Mouse (Mus musculus) natural killer cell, adult 2 months (primary cell): ENCODE results near the gene Cdk5rap3.

ENCODE experiments used
- DNase-seq, 2 experiments: peaks; one replicate each; pipeline ENCODE4 v3.0.0; 2022; ENCODE audit warnings: low spot score in 2 of 2

The Cdk5rap3 gene

GRCm38 (mm10) chr11:96895886-96896285 lies 20.4 kb downstream of the Cdk5rap3 start:
- no peak for DNase-seq

GRCm38 (mm10) chr11:96893203-96893842 lies 23.0 kb downstream of the Cdk5rap3 start:
- no peak for DNase-seq

DNA sequence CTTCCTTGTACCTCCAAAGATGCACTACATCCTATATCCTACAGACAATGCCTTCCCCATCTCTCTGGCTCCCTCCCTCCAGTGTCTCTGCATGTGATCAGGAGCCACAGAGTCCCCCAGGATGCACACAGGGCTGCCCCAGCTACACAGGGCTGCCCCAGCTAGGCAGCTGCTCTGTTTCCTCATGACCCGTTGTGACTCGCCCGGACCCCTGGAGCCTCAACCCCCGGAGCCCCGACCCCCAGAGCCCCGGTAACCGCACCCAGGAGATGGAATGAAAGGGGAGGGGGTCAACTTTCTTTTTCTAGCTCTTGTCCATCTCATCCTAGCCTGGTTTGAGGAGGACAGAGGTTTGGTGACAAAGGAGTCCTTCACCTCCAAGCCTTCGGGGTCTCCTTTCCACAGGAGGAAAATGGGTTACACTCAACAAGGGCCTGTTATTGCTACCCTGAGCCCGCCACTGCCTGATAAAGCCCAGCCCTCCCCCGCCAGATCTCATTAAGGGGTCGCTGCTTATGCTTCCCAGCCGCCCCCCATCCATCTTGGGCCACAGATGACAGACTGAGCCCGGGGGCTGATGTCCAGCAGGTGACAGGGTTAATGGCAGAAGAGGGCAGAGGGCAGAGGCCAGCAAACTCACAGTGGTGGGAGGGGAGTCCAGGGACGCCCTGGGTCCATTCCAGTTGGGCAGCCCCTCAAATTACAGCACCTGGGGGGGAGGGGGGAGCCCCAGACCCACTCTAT lies 24.3 kb downstream of the Cdk5rap3 start:
- DNase-seq = no peak

DNA sequence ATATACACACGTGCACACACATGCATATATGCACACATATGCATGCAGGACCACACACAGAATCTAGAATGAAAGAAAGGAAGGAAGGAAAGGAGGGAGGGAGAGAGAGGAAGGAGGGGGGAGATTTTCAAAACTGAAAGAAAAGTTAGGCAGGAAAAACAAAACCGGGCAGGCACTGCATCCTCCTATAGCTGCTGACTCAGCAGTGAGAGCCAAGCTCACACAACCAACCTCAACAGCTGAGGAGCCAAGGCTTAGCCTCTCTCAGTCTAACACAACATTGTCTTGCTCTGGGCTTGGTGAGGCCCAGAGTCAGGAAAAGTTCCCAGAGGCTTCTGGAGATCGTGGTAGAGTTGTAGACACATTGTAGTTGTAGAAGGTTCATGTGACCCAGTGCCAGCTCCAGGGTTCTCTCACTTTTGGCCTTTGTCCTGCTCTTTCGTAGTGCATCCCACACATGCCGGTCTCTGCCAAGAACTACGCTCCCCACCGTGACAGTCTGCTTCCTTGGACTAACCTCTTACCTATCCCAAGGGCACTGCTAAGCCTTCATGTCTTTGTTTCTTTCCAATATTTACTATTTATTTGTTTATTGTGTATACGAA lies 29.3 kb downstream of the Cdk5rap3 start:
- no peak for DNase-seq

GRCm38 (mm10) chr11:96885901-96886340 lies 30.4 kb downstream of the Cdk5rap3 start:
- no peak for DNase-seq

DNA sequence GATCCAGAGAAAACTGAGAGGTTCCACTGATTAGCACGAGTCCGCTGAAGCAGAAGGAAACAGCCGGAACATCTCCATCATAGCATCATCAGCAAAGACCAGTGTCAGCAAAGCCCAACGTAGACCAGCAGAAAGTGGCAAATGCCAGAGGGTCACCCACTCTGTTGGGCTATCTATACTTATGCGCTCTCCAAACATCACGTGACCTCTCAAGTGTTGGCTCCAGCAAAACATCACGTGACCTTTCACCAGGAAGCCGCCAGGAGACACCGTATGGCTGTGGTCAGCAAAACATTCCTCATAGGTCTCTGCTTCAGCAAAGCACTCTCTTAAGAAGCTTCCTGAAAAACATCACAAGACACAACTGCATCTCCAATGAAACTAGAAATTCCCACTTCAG lies 36.0 kb downstream of the Cdk5rap3 start:
- no peak for DNase-seq

- DNase-seq = no peak
These were observed 36.9 kb downstream of the Cdk5rap3 start for GRCm38 (mm10) chr11:96879359-96879758.

GRCm38 (mm10) chr11:96878715-96879114 lies 37.6 kb downstream of the Cdk5rap3 start:
- no peak for DNase-seq

- no peak for DNase-seq
These were observed 39.2 kb downstream of the Cdk5rap3 start for GRCm38 (mm10) chr11:96877071-96877470.

DNA sequence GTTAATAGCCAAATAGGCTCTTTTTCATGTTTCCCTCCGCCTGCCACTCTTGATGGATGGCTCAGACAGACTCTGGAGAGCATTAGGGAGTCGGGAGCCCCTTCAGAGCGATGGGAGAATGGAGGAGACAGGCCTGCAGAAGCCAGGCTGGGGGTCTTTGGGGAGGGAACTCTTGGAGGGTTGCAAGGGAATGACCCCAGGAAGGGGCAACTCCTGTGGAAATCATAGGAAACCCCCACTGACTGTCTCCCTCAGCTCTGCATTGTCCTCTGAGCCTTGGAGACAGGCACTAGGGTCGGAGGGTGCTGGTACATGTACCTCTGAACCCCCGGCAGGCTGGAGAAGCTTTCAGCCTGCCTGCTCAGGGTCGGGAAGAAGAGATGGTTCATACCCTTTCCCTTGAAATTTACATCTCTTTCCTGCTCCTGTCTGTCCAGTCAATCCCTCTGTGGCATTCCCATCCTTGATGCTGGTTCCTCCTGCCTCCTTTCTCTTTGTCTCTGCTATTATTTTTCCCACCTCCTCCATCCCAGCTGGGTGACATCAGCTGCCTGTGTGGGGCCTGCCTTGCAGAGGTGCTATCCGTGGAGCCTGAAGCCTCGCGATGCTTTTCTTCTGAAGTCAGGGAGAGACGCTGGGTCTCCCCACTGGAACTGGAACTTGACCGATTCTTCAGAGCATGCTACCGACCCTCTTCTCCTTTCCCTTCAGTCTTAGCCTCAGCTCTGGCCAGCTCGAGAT lies 39.8 kb downstream of the Cdk5rap3 start:
- DNase-seq = no peak

DNA sequence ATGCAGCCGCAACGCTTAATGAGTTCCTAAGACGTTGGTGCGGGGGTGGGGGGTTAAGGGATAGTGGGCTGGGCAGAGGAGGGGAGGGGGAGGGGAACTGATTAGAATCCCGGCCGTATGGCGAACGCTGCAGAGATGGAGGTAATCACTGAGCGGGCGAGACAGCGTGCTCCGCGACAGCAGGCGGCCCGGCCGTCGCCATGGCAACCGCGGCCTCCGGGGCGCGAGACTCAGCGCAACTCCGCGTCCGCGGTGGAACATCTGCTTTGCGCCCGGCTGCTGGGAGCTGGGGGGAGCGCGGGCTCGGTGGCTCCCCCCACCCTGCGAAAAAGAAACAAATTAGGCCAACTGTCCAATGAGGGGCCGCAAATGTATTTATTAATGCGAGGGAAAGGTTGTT lies 40.6 kb downstream of the Cdk5rap3 start:
- DNase-seq = peak; percentile 55 to 63

DNA sequence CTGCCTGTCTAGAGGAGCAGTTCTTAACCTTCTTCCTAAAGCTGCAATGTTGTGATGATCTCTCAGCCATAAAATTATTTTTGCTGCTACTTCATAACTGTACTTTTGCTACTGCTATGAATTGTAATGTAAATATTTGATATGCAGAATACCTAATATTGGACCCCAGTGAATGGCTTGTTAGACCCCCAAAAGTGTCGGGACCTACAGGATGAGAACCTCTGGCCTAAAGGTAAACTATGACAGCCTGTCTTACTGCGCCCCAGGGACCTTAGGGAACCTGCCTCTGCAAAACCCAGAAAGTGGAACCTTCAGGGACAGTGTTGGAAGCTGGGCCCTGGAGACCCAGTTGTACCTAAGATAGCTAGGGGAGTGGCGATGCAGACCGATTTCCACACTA lies 41.0 kb downstream of the Cdk5rap3 start:
- no peak for DNase-seq

DNA sequence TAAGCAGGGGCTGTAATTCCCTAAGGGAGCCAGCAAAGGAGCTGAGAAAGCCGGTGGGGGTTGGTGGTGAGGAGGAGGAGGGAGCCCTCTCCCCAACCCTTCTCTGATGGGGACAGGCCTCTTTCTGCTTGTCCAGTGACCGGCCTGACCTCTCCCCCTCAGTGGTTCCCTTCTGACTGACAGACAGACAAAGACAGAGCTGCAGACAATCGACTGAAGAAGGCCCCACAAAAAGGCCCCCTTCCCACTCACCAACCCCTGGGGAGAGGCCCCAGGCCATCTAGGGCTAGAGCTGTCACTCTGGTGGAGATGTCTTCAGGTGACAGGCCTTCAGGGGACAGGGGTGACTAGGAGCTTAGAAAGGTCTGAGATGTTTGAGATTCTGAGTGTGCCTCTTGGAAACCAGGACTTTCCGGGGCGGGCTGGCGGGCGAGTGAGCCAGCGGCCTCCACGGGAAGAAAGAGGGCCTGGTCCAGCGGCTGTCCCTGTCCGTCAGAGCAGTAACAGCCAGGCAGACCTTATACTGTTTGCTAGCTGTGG lies 42.6 kb downstream of the Cdk5rap3 start:
- DNase-seq = no peak

DNA sequence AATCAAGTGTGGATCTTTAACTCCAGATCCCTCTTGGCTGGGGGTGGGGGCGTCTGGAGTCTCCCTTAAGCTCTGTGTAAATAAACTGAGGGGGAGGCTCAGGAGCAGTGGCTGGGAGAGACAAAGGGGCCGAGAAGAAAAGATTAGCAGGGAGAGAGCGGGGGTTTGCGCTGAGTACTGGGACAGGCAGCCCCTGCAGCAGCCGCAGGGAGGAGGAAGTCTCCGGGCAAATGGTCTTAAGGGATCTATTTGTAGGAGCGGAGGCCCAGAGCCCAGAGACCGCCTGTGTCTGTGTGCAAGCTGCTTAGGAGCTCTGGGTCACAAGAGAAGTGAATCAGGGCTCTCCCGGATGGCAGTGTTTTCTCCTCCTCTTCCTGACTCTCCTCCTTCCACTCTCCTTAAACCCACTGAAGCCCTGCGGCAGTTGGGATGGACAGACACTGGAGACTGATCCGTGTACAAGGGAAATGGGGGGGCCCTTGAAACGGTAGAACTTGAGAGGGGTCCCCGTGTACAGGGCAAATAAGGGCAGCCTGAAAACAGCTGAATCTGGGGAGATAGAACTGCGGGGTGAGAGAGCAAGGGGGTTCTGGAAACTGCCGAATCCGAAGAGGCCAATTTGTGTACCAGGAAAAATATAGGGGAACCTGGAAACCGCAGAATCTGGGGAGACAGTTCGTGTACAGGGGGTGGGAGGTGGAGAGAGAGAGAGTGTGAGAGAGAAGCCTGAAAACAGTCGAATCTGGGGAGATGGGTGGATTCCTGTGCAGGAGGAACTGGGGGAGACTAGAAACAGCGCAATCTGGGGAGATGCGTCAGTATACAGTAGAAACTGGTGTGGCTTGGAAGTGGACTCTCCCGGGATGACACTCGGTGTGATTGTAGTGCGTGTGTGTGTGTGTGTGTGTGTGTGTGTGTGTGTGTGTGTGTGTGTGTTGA lies 43.6 kb downstream of the Cdk5rap3 start:
- no peak for DNase-seq

DNA sequence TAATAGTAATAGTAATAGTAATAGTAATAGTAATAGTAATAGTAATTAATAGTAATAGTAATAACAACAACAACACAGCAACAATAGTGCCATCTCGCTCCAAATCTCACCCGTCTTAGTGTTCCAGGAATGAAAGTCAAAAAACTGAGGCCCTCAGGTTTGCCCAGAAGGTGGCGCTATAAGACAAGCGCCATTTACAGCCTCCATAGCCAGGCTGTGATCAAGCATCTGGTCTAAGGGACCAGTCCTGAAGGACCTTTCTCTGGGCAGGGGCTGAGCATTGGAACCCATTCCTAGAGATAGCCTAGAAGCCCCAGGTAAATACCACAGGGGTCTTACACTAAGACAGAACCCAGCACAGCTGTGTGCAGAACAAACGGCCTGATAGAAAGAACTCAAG lies 49.1 kb downstream of the Cdk5rap3 start:
- DNase-seq = peak; percentile 63 to 71

- DNase-seq = no peak
These were observed 52.9 kb downstream of the Cdk5rap3 start for GRCm38 (mm10) chr11:96863206-96863995.

- DNase-seq = no peak
These were observed 53.8 kb downstream of the Cdk5rap3 start for GRCm38 (mm10) chr11:96862534-96862933.

DNA sequence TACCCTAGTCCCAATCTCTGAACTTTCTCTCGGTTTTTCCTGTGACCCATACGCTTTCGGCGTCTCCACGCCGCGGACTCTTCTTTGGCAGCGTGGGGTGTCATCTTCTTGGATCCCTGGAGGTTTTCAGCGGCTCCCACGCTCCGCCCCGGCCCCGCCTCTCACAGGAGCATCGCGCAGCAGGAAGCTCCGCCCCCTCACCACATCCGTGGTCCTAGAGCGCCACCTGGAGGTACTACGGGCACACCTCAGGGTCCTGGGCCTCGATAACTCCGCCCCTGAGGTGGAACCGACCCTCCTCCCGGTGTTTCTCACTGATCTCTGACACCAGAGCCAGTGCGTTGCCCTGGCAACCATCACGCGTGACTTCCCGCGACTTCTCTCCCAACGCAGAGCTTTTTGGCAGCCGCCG lies 54.4 kb downstream of the Cdk5rap3 start:
- peak; percentile 93 to 96 for DNase-seq

- DNase-seq = no peak
These were observed 54.9 kb downstream of the Cdk5rap3 start for GRCm38 (mm10) chr11:96861446-96861845.

DNA sequence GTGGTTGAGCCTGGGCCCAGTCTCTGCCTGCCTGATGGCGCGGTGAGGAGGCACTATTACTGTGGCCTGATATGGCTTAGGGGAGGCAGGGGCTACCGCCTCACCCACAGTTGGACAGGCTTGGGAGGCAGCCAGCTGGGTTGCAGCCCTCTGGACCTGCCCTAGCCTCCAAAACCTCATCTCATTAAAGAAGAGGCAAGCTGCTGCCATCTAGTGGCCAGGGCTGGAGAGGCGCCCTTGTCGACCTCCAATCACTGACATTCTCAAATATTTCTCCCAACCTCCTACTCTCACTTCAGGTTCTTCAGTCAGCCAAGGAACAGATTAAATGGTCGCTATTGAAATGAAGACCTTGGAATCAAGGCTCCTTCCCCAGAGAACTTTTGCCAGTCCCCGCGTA lies 55.7 kb downstream of the Cdk5rap3 start:
- DNase-seq = peak; percentile 62 to 78
